Mouse (Mus musculus) C2C12 (cell line): ENCODE measurements around the gene Gng7. TPM values are rescaled to one million over a fixed set of nuclear protein-coding genes. Genes with fewer than 3 reads are reported as not detected.
"Not testable (repeated sequence)": the region's sequence is repeated elsewhere in the genome, so short reads cannot be mapped to it uniquely, and the experiment has no call there.

Experiments
- H3K27me3 ChIP-seq: one replicate; pipeline ENCODE4 v1.6.1; 2011; ENCODE audit not compliant: control insufficient read depth, insufficient read depth, insufficient read length
- H3K36me3 ChIP-seq: one replicate; pipeline ENCODE4 v1.6.1; 2011; ENCODE audit not compliant: control insufficient read depth, insufficient read depth
- H3K4me3 ChIP-seq: one replicate; pipeline ENCODE4 v1.5.1; 2011; ENCODE audit warnings: mild to moderate bottlenecking, control low read depth; ENCODE audit not compliant: poor library complexity, insufficient read depth, severe bottlenecking
- H3K79me2 ChIP-seq: one replicate; pipeline ENCODE4 v1.6.1; 2011; ENCODE audit not compliant: control insufficient read depth, insufficient read depth
- H3K79me3 ChIP-seq: one replicate; pipeline ENCODE4 v1.6.1; 2011; ENCODE audit warnings: low read depth, control low read depth
- H3ac ChIP-seq: one replicate; pipeline ENCODE3; 2011; ENCODE audit warnings: low read depth; ENCODE audit not compliant: control insufficient read depth, insufficient read length
- CEBPB ChIP-seq: IDR thresholded peaks from one replicate; pipeline ENCODE4 v1.6.1; 2011; ENCODE audit warnings: low read depth, mild to moderate bottlenecking, control low read depth, moderate library complexity
- CTCF ChIP-seq: IDR thresholded peaks from one replicate; pipeline ENCODE4 v1.5.1; 2011; ENCODE audit not compliant: control insufficient read depth, insufficient read depth, insufficient read length
- FOSL1 ChIP-seq: IDR thresholded peaks from one replicate; pipeline ENCODE4 v1.8.0; 2011; ENCODE audit warnings: mild to moderate bottlenecking, low read length; ENCODE audit not compliant: poor library complexity, insufficient read depth, severe bottlenecking
- MAX ChIP-seq: IDR thresholded peaks from one replicate; pipeline ENCODE4 v1.6.1; 2011; ENCODE audit warnings: mild to moderate bottlenecking, control low read depth
- MYOD1 ChIP-seq: IDR thresholded peaks from one replicate; pipeline ENCODE4 v1.6.1; 2011; ENCODE audit warnings: low read depth; ENCODE audit not compliant: control insufficient read depth, insufficient read length
- MYOG ChIP-seq: IDR thresholded peaks from one replicate; pipeline ENCODE4 v1.6.1; 2011; ENCODE audit not compliant: control insufficient read depth, insufficient read length; ENCODE audit errors: extremely low read depth
- USF1 ChIP-seq: IDR thresholded peaks from one replicate; pipeline ENCODE4 v1.6.1; 2011; ENCODE audit warnings: low read depth, mild to moderate bottlenecking, control low read depth, moderate library complexity
- polyA plus RNA-seq: library from polyadenylated mRNA; unstranded; fragments of >200 nt; fragmentation: generic; extraction: Trizol; gene quantifications from one replicate; pipeline ENCODE4 v1.2.1, GENCODE M21; 2012; ENCODE audit warnings: missing spikeins

Gene Gng7
- polyA plus RNA-seq, 1 experiment, result 0.25 TPM

DNA sequence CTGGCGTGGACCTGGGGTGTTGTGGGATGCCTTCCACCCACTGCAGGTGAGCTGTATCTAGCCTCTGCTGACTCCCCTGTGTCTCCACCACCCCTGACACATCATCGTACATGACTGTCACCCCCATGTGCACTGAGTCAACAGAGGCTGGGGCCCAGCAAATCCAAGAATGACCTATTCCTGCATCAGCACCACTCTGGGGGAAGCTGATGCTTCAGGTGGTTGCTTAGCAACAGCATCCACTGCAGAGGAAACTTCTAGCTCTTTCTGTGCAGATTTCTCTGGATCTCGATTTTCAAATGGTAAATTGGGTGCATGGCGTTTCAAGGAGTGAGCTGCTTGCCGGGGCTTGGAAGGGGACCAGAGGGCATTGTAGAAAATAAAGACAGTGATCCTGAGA lies 21.5 kb downstream of the Gng7 start:
- Histone ChIP-seq H3K79me2 (no peaks in the 10 kb centered on the region), H3K27me3 (no peaks in the 10 kb centered on the region), H3K79me3 (no peaks in the 10 kb centered on the region), H3K4me3 (no peak overlapping the region), H3K36me3 (no peaks in the 10 kb centered on the region), H3ac (no peak overlapping the region)
- TF ChIP-seq FOSL1 (no peak), MAX (no peak), CTCF (no peak), CEBPB (no peak), MYOD1 (no peak), MYOG (no peak), USF1 (no peak)

DNA sequence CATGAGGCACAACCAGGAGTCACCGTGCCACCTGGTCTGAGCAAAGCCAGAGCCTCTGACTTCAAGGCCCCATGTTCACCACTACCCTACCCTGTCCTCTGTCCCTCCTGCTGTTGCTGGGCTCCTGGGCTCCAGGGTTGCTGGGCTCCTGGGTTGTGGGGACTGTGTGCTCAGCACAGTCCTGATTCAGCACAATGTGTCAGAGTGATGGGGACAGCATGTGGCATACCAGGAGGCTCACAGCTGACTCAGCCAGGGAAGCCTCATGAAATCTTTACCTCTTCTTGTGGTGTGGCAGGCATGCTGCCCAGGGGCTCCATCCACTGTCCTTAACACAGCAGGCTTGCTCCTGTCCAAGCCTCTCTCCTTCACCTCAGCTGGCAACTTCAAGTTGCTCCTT lies 22.8 kb downstream of the Gng7 start:
- TF ChIP-seq MYOD1 (peak; percentile 34), USF1 (no peak)
- Histone ChIP-seq H3ac (no peak overlapping the region), H3K79me2 (no peaks in the 10 kb centered on the region), H3K27me3 (no peaks in the 10 kb centered on the region), H3K36me3 (no peaks in the 10 kb centered on the region), H3K79me3 (no peaks in the 10 kb centered on the region), H3K4me3 (no peak overlapping the region)

DNA sequence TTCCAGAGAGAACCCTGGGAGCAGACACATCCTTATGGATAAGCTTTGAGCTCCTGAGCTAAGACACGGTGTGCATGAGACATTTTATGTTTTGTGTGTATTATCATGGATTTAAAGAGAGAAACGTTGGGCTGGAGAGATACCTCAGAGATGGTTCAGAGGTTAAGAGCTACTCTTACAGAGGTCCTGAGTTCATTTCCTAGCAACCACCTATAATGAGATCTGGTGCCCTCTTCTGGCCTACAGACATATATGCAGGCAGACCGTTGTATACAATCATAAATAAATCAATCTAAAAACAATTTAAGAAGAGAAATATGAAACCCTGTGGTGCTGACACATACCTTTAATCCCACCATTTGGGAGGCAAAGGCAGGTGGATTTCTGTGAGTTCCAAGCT lies 23.7 kb downstream of the Gng7 start:
- H3K36me3 ChIP-seq, result no peaks in the 10 kb centered on the region
- H3ac ChIP-seq, result no peak overlapping the region
- TF ChIP-seq USF1 (no peak), MAX (no peak), CTCF (no peak), MYOG (no peak), MYOD1 (no peak), CEBPB (no peak), FOSL1 (no peak)
- no peaks in the 10 kb centered on the region for H3K79me3 ChIP-seq
- H3K27me3 ChIP-seq, result no peaks in the 10 kb centered on the region
- no peaks in the 10 kb centered on the region for H3K79me2 ChIP-seq
- no peak overlapping the region for H3K4me3 ChIP-seq

DNA sequence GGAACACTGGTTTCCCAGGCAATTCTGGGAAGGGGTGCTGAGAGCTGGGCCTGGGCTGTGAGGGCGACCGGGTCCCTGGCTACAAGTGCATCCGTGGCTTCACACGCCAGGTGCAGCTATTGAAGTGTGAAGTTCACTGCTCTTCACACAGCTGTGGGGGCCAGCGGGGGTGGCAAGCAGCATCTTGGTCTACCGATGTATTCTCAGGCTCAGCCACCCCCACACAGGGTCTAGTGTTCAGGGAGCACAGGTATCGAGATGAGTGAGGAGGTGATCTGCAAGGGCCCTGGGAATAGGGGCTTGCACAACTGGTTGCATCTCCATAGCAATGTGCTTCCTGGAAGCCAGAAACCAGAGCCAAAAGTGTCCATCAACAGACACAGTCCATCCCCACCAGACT lies 24.3 kb downstream of the Gng7 start:
- Histone ChIP-seq H3K4me3 (no peak overlapping the region), H3K36me3 (no peaks in the 10 kb centered on the region), H3K27me3 (no peaks in the 10 kb centered on the region), H3K79me2 (no peaks in the 10 kb centered on the region), H3K79me3 (no peaks in the 10 kb centered on the region), H3ac (no peak overlapping the region)
- TF ChIP-seq MYOG, result no peak
- TF ChIP-seq CEBPB, result no peak
- no peak for TF ChIP-seq USF1
- no peak for TF ChIP-seq FOSL1
- TF ChIP-seq MAX, result no peak
- no peak for TF ChIP-seq CTCF

DNA sequence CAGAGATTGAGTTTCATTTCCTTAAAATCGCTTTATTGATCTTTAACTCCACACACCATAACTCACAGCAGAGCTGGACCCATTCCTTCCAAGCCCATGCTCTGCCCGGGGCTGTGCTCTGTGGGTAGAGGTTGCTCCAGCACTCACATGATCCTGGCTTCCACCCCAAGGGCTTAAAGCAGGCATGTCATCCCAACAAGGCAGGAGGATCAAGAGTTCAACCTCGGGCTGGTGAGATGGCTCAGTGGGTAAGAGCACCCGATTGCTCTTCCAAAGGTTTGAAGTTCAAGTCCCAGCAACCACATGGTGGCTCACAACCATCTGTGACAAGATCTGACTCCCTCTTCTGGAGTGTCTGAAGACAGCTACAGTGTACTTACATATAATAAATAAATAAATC lies 24.9 kb downstream of the Gng7 start:
- not testable (repeated sequence) for H3K79me3 ChIP-seq, H3K27me3 ChIP-seq, H3ac ChIP-seq, H3K79me2 ChIP-seq, H3K36me3 ChIP-seq, H3K4me3 ChIP-seq

DNA sequence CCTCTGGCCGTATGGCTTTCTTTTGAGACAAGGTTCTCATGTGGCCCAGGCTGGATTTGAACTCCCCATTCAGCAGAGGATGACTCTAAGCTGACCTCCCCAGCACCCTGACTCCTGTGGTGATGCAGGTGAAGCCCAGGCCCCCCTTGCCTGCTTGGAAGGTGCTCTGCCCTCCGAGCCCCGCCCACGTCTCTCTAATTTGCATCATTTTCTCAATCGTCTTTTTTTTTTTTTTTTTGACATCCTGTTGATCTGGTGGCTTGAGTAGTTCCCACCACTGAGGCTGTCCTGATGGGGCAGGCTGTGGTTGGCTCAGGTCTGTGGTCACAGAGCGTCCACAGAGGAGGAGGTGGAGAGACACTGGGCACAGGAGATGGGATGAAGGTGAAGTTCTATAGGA lies 25.3 kb downstream of the Gng7 start:
- Histone ChIP-seq H3K4me3 (no peak overlapping the region), H3K36me3 (no peaks in the 10 kb centered on the region), H3K79me2 (no peaks in the 10 kb centered on the region), H3K27me3 (no peaks in the 10 kb centered on the region), H3K79me3 (no peaks in the 10 kb centered on the region), H3ac (no peak overlapping the region)
- TF ChIP-seq USF1, result no peak
- TF ChIP-seq MAX, result no peak
- TF ChIP-seq CTCF, result no peak
- no peak for TF ChIP-seq MYOD1
- no peak for TF ChIP-seq FOSL1
- TF ChIP-seq MYOG, result no peak
